Mouse (Mus musculus): Measurements from ENCODE around the gene Gm17720. TPM values are rescaled to one million over a fixed set of nuclear protein-coding genes. Genes with fewer than 3 reads are reported as not detected.

The Gm17720 gene
- total RNA-seq (2023): not detected

GRCm38 (mm10) chr8:110102653-110103052 lies at the start of gene Gm17720:
TSS of gene Gm17720 (minus strand) at chr8:110102753.

DNA sequence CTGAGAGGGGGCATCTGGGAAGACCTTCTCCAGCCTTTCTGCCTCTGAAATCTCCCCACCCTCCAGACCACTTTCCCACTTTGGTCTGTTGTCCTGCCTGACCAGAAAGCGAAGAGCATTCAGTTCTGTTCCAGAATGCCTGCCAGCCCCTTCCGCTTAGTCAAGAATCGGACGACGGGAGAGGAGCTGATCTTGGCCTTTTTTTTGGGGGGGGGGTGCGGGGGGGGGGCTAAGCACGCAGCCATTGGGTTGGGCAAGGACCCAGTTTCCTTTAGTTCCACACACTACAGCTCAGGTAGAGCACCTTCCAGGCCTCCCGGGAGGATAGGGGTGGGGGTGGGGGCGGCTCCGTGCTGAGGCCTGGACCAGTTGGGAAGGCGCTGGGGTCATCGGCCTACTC lies 1.6 kb downstream of the Gm17720 start, which contains the start of gene Gm21964:
TSS of gene Gm21964 (plus strand) at position 301 of the 400 bp plus-strand sequence.

GRCm38 (mm10) chr8:110079282-110080221 lies 23.0 kb downstream of the Gm17720 start, which contains the start of gene Zfp612:
TSS of gene Zfp612 (plus strand) at chr8:110079746.

GRCm38 (mm10) chr8:110039659-110040058 lies 62.9 kb downstream of the Gm17720 start, which contains the start of gene Chst4:
TSS of gene Chst4 (minus strand) at chr8:110039740.

Other genes starting within 250 kb of the Gm17720 start
- gene Phlpp2, start 234.2 kb downstream of the Gm17720 start, total RNA-seq (2023): 10 to 100 TPM; 13.0 to 14.9 TPM
- not detected for gene Marveld3, start 140.6 kb downstream of the Gm17720 start, total RNA-seq (2023)
- not detected for gene Tat, start 112.3 kb downstream of the Gm17720 start, total RNA-seq (2023)
- gene Chst4, start 63.0 kb downstream of the Gm17720 start, total RNA-seq (2023): under 1 TPM in 1 of 2 experiments, not detected in 1; 0.47 TPM
- under 1 TPM in 1 of 2 experiments, not detected in 1; 0.43 TPM for gene Zfp612, start 23.0 kb downstream of the Gm17720 start, total RNA-seq (2023)
- not detected for gene Gm21964, start 1.5 kb downstream of the Gm17720 start, total RNA-seq (2023)
- gene Calb2, start 65.5 kb upstream of the Gm17720 start, total RNA-seq (2023): not detected
- 1 to 10 TPM; 5.6 to 6.1 TPM for gene Cmtr2, start 112.9 kb upstream of the Gm17720 start, total RNA-seq (2023)
- not detected for gene Hydin, start 164.2 kb upstream of the Gm17720 start, total RNA-seq (2023)